Mouse (Mus musculus): ENCODE measurements at regions not wholly inside any gene's neighbourhood (a gene's known extent, or its start where the extent isn't known, plus 50 kb on each side); places are given as distances from the start of the nearest gene placed in this dataset.

DNA sequence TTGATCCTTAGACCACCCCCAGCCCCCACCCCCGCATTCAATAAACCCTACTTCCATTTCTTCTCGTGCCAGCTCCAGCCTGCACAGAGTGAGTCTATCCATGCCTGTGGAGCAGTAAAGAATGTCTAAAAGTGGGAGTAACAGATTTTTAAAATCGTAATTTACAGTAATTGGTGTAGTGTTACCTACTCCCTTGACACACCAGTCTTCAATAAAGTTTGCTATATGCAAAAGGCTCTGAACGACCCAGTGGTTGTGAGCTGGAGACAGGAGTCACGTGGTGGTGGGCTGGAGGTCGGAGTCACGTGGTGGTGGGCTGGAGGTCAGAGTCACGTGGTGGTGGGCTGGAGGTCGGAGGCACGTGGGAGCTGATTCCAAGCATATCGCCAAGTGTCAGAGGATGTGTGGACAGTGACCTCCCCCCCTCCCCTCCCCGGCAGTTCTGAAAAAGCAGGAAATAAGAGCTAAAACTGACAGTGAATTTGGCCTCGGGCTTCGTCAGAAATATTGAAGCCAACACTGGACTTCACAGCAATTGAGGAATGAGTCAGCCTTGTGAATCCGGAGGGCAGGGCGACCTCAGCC is 122.2 kb upstream of the Foxn2 start:
- ATAC-seq (ENCODE audit: insufficient number of reproducible peaks, low FRiP score, low TSS enrichment, low read depth): 0 out of 2 replicates have a peak, but pooled peaks have one; percentile 14

DNA sequence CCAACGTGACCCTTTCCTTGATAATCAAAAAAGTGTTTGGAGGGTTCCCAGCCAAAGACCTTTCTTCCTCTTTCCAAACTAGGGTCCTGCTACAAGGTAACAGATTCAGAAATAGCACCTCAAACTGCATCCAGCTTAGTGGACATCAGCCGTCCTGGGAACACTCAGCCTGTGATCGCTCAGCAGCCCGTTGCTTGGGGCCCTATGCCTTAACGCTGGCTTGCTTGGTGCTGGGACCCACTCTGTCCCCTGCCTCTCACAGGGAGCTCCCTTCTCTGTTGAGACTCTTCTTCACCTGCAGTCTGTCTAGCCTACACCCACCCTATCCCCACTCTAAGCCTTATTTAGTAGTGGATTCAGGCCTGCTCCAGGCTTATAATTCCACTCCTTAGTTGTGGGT is 121.6 kb upstream of the Foxn2 start:
- Histone ChIP-seq H3K4me1 (no peaks in the 10 kb centered on the region), H3K4me2 (no peak overlapping the region), H3K27me3 (no peaks in the 10 kb centered on the region), H3K27ac (no peak overlapping the region), H3K4me3 (no peak overlapping the region), H3K9me3 (no peaks in the 10 kb centered on the region), H3K36me3 (no peaks in the 10 kb centered on the region), H3K9ac (no peak overlapping the region)
- 71% methylated on average over 5 of the region's 5 CpGs for WGBS
- no peak for ATAC-seq (ENCODE audit: insufficient number of reproducible peaks, low FRiP score, low TSS enrichment, low read depth)

More for the DNA sequence above, 122.2 kb upstream of the Foxn2 start:
- H3K27ac ChIP-seq: no peak overlapping the region
- no peaks in the 10 kb centered on the region for H3K9me3 ChIP-seq
- H3K4me2 ChIP-seq: no peak overlapping the region
- H3K4me1 ChIP-seq: no peaks in the 10 kb centered on the region
- no peaks in the 10 kb centered on the region for H3K36me3 ChIP-seq
- 50% methylated on average over 16 of the region's 16 CpGs for WGBS
- no peaks in the 10 kb centered on the region for H3K27me3 ChIP-seq
- H3K4me3 ChIP-seq: no peak overlapping the region
- H3K9ac ChIP-seq: no peak overlapping the region

- no peaks in the 10 kb centered on the region for H3K36me3 ChIP-seq
- H3K4me3 ChIP-seq: no peak overlapping the region
- ATAC-seq (ENCODE audit: insufficient number of reproducible peaks, low FRiP score, low TSS enrichment, low read depth): no peak
- H3K4me2 ChIP-seq: no peak overlapping the region
- H3K9ac ChIP-seq: no peak overlapping the region
- H3K9me3 ChIP-seq: no peaks in the 10 kb centered on the region
- H3K27me3 ChIP-seq: no peaks in the 10 kb centered on the region
- no peak overlapping the region for H3K27ac ChIP-seq
- H3K4me1 ChIP-seq: peaks cover 4% of the 10 kb centered on the region
- WGBS: 81% methylated on average over 1 of the region's 1 CpGs
These were observed 119.8 kb upstream of the Foxn2 start for GRCm38 (mm10) chr17:88320686-88321085.

GRCm38 (mm10) chr17:88325326-88325909 is 115.1 kb upstream of the Foxn2 start:
- H3K9ac ChIP-seq: no peak overlapping the region
- peaks cover 9% of the 10 kb centered on the region for H3K4me1 ChIP-seq
- no peak overlapping the region for H3K4me2 ChIP-seq
- no peaks in the 10 kb centered on the region for H3K36me3 ChIP-seq
- H3K27ac ChIP-seq: no peak overlapping the region
- ATAC-seq (ENCODE audit: insufficient number of reproducible peaks, low FRiP score, low TSS enrichment, low read depth): no peak
- H3K9me3 ChIP-seq: no peaks in the 10 kb centered on the region
- no peak overlapping the region for H3K4me3 ChIP-seq
- H3K27me3 ChIP-seq: no peaks in the 10 kb centered on the region
- 46% methylated on average over 14 of the region's 14 CpGs for WGBS

- ATAC-seq (ENCODE audit: insufficient number of reproducible peaks, low FRiP score, low TSS enrichment, low read depth): 0 out of 2 replicates have a peak, but pooled peaks have one; percentile 19
- H3K9me3 ChIP-seq: no peaks in the 10 kb centered on the region
- 44% methylated on average over 12 of the region's 12 CpGs for WGBS
- H3K27ac ChIP-seq: no peak overlapping the region
- no peaks in the 10 kb centered on the region for H3K36me3 ChIP-seq
- no peak overlapping the region for H3K4me3 ChIP-seq
- no peak overlapping the region for H3K9ac ChIP-seq
- H3K4me2 ChIP-seq: no peak overlapping the region
- H3K27me3 ChIP-seq: no peaks in the 10 kb centered on the region
- peaks cover 9% of the 10 kb centered on the region for H3K4me1 ChIP-seq
These were observed 114.4 kb upstream of the Foxn2 start for GRCm38 (mm10) chr17:88325910-88326739.

- H3K4me3 ChIP-seq: no peak overlapping the region
- H3K27me3 ChIP-seq: no peaks in the 10 kb centered on the region
- peaks cover 9% of the 10 kb centered on the region for H3K4me1 ChIP-seq
- H3K9ac ChIP-seq: no peak overlapping the region
- 86% methylated on average over 4 of the region's 4 CpGs for WGBS
- H3K4me2 ChIP-seq: no peak overlapping the region
- no peaks in the 10 kb centered on the region for H3K9me3 ChIP-seq
- H3K36me3 ChIP-seq: no peaks in the 10 kb centered on the region
- ATAC-seq (ENCODE audit: insufficient number of reproducible peaks, low FRiP score, low TSS enrichment, low read depth): no peak
- no peak overlapping the region for H3K27ac ChIP-seq
These were observed 113.8 kb upstream of the Foxn2 start for GRCm38 (mm10) chr17:88326740-88327123.

- WGBS: 48% methylated on average over 8 of the region's 8 CpGs
- Histone ChIP-seq H3K9me3 (no peaks in the 10 kb centered on the region), H3K9ac (no peak overlapping the region), H3K36me3 (no peaks in the 10 kb centered on the region), H3K27me3 (no peaks in the 10 kb centered on the region), H3K4me3 (no peak overlapping the region), H3K4me1 (peaks cover 9% of the 10 kb centered on the region), H3K4me2 (no peak overlapping the region), H3K27ac (no peak overlapping the region)
- ATAC-seq (ENCODE audit: insufficient number of reproducible peaks, low FRiP score, low TSS enrichment, low read depth): no peak
These were observed 112.7 kb upstream of the Foxn2 start for GRCm38 (mm10) chr17:88327791-88328190.

- Histone ChIP-seq H3K27me3 (no peaks in the 10 kb centered on the region), H3K4me2 (no peak overlapping the region), H3K9ac (no peak overlapping the region), H3K9me3 (no peaks in the 10 kb centered on the region), H3K4me1 (peaks cover 9% of the 10 kb centered on the region), H3K27ac (no peak overlapping the region), H3K4me3 (no peak overlapping the region), H3K36me3 (no peaks in the 10 kb centered on the region)
- WGBS: 49% methylated on average over 8 of the region's 8 CpGs
- no peak for ATAC-seq (ENCODE audit: insufficient number of reproducible peaks, low FRiP score, low TSS enrichment, low read depth)
These were observed 111.7 kb upstream of the Foxn2 start for GRCm38 (mm10) chr17:88328807-88329206.

DNA sequence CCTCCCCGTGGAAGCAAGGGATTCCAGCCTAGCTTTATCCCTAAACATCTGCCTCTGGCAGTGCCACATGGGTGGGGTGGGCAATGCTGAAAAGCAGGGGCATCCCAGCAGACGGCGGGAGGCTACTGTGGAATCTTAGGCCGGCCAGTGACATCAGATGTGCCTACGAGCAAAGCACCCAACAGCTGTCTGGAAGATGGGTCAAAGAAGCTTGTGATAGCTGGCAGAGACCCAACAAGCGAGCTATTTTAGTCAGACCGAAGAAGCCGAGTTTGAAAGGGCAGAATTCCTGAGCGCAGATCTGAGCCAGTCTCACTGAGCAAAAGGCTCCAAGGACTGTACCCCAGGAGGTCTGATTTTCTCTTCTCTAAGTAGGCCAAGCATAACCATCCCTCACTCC is 110.8 kb upstream of the Foxn2 start:
- Histone ChIP-seq H3K4me2 (no peak overlapping the region), H3K27me3 (no peaks in the 10 kb centered on the region), H3K4me3 (no peak overlapping the region), H3K9ac (no peak overlapping the region), H3K36me3 (no peaks in the 10 kb centered on the region), H3K9me3 (no peaks in the 10 kb centered on the region), H3K27ac (no peak overlapping the region), H3K4me1 (peaks cover 9% of the 10 kb centered on the region)
- 66% methylated on average over 9 of the region's 9 CpGs for WGBS
- ATAC-seq (ENCODE audit: insufficient number of reproducible peaks, low FRiP score, low TSS enrichment, low read depth): no peak

GRCm38 (mm10) chr17:88330129-88330528 is 110.4 kb upstream of the Foxn2 start:
- H3K27ac ChIP-seq: no peak overlapping the region
- H3K4me2 ChIP-seq: no peak overlapping the region
- no peak for ATAC-seq (ENCODE audit: insufficient number of reproducible peaks, low FRiP score, low TSS enrichment, low read depth)
- H3K27me3 ChIP-seq: no peaks in the 10 kb centered on the region
- H3K9me3 ChIP-seq: no peaks in the 10 kb centered on the region
- no peak overlapping the region for H3K9ac ChIP-seq
- H3K4me1 ChIP-seq: peaks cover 9% of the 10 kb centered on the region
- H3K4me3 ChIP-seq: no peak overlapping the region
- H3K36me3 ChIP-seq: no peaks in the 10 kb centered on the region
- WGBS: 86% methylated on average over 2 of the region's 2 CpGs

- Histone ChIP-seq H3K4me3 (no peak overlapping the region), H3K4me2 (no peak overlapping the region), H3K9ac (no peak overlapping the region), H3K9me3 (no peaks in the 10 kb centered on the region), H3K4me1 (no peaks in the 10 kb centered on the region), H3K27ac (no peak overlapping the region), H3K27me3 (no peaks in the 10 kb centered on the region), H3K36me3 (no peaks in the 10 kb centered on the region)
- WGBS: 44% methylated on average over 4 of the region's 4 CpGs
- ATAC-seq (ENCODE audit: insufficient number of reproducible peaks, low FRiP score, low TSS enrichment, low read depth): no peak
These were observed 106.7 kb upstream of the Foxn2 start for GRCm38 (mm10) chr17:88333816-88334215.

DNA sequence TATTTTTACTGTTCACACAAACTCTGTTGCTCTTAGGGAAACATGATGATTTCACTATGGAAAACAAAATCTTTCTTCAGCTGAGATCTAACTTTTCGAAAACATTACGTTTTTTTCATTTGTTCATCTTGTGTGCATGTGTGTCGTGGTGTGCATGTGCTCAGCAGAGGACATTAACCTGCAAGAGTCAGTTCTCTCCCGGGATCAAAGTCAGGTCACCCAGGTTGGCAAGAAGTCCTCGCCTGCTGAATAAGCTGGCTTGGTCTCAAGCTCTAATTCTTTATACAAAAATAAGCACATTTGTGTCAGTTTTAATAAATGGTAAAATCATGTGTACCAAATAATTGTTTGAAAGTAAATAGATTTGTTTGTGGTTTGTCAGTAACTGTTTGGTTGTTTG is 105.2 kb upstream of the Foxn2 start:
- no peak overlapping the region for H3K4me3 ChIP-seq
- ATAC-seq (ENCODE audit: insufficient number of reproducible peaks, low FRiP score, low TSS enrichment, low read depth): no peak
- H3K27me3 ChIP-seq: no peaks in the 10 kb centered on the region
- no peaks in the 10 kb centered on the region for H3K36me3 ChIP-seq
- H3K27ac ChIP-seq: no peak overlapping the region
- no peaks in the 10 kb centered on the region for H3K4me1 ChIP-seq
- no peak overlapping the region for H3K4me2 ChIP-seq
- no peak overlapping the region for H3K9ac ChIP-seq
- H3K9me3 ChIP-seq: no peaks in the 10 kb centered on the region
- WGBS: 82% methylated on average over 5 of the region's 5 CpGs
